Mouse (Mus musculus): ENCODE measurements around the gene H2-Q4.
"Not testable (repeated sequence)": the region's sequence is repeated elsewhere in the genome, so short reads cannot be mapped to it uniquely, and the experiment has no call there.

H2-Q4 gene

GRCm38 (mm10) chr17:35379369-35379728 is at the start of gene H2-Q4:
Gene H2-Q4, plus strand, starts transcription at chr17:35379617.
- peak; percentile 64 for DNase-seq (ENCODE audit: low spot score)

GRCm38 (mm10) chr17:35329714-35330113 is 49.7 kb upstream of the H2-Q4 start:
- not testable (repeated sequence) for DNase-seq (ENCODE audit: low spot score)

- DNase-seq (ENCODE audit: low spot score), result not testable (repeated sequence)
Measured at GRCm38 (mm10) chr17:35331546-35331945, 47.9 kb upstream of the H2-Q4 start.

- DNase-seq (ENCODE audit: low spot score), result no peak
Measured at GRCm38 (mm10) chr17:35342071-35342671, 37.2 kb upstream of the H2-Q4 start, which contains the start of gene H2-Q2. Gene H2-Q2, plus strand, starts transcription at chr17:35342242.

- no peak for DNase-seq (ENCODE audit: low spot score)
Measured at GRCm38 (mm10) chr17:35342711-35343476, 36.5 kb upstream of the H2-Q4 start.

GRCm38 (mm10) chr17:35347659-35348058 is 31.8 kb upstream of the H2-Q4 start:
- not testable (repeated sequence) for DNase-seq (ENCODE audit: low spot score)

GRCm38 (mm10) chr17:35353275-35353674 is 26.1 kb upstream of the H2-Q4 start:
- not testable (repeated sequence) for DNase-seq (ENCODE audit: low spot score)

- DNase-seq (ENCODE audit: low spot score), result no peak
Measured at GRCm38 (mm10) chr17:35354071-35354470, 25.3 kb upstream of the H2-Q4 start.

- DNase-seq (ENCODE audit: low spot score), result no peak
Measured at GRCm38 (mm10) chr17:35357086-35357485, 22.3 kb upstream of the H2-Q4 start.

- no peak for DNase-seq (ENCODE audit: low spot score)
Measured at GRCm38 (mm10) chr17:35358763-35359469, 20.5 kb upstream of the H2-Q4 start.

- no peak for DNase-seq (ENCODE audit: low spot score)
Measured at GRCm38 (mm10) chr17:35359470-35359862, 20.0 kb upstream of the H2-Q4 start.

- DNase-seq (ENCODE audit: low spot score), result peak; percentile 44
Measured at GRCm38 (mm10) chr17:35379729-35380451, 473 bp downstream of the H2-Q4 start.

GRCm38 (mm10) chr17:35389796-35390195 is 10.4 kb downstream of the H2-Q4 start:
- peak; percentile 27 for DNase-seq (ENCODE audit: low spot score)

GRCm38 (mm10) chr17:35392671-35393070 is 13.3 kb downstream of the H2-Q4 start:
- DNase-seq (ENCODE audit: low spot score), result not testable (repeated sequence)

- not testable (repeated sequence) for DNase-seq (ENCODE audit: low spot score)
Measured at GRCm38 (mm10) chr17:35393864-35394800, 14.7 kb downstream of the H2-Q4 start.

GRCm38 (mm10) chr17:35396956-35397355 is 17.5 kb downstream of the H2-Q4 start:
- not testable (repeated sequence) for DNase-seq (ENCODE audit: low spot score)

- not testable (repeated sequence) for DNase-seq (ENCODE audit: low spot score)
Measured at GRCm38 (mm10) chr17:35413057-35413456, 33.6 kb downstream of the H2-Q4 start.

- not testable (repeated sequence) for DNase-seq (ENCODE audit: low spot score)
Measured at GRCm38 (mm10) chr17:35415273-35416129, 36.1 kb downstream of the H2-Q4 start.

GRCm38 (mm10) chr17:35418772-35419171 is 39.4 kb downstream of the H2-Q4 start:
- DNase-seq (ENCODE audit: low spot score), result no peak

- DNase-seq (ENCODE audit: low spot score), result not testable (repeated sequence)
Measured at GRCm38 (mm10) chr17:35419564-35419963, 40.1 kb downstream of the H2-Q4 start.
